Mouse (Mus musculus) frontal cortex, postnatal 25 days (tissue): ENCODE measurements around the gene Itga6.

Experiments used
- DNase-seq, 2 experiments: peaks; one replicate each; pipeline ENCODE4 v3.0.0; 2022; ENCODE audit warnings: low spot score in 2 of 2

Gene Itga6

GRCm38 (mm10) chr2:71801691-71802090, 56.3 kb downstream of the Itga6 start:
- no peak for DNase-seq

DNA sequence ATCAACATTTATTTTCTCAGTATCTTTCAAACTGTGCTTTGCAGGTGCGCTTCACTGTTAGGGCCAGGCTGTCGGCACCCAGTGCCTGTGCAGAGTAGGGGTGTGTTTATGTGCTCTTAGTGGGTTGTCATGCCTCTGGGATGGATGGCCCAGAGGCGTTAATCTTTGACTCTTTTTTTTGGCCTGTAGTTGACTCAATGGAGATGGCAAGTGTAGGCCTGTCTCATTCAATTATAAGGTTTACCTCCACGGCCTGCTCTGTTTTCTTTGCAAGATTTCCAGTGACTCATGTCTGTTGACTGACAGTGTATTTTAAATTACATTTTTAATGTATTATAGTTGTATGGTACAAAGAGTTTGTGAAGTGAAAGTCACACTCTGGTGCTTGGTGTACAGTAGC, 56.7 kb downstream of the Itga6 start:
- DNase-seq, result no peak

- no peak for DNase-seq
Measured at GRCm38 (mm10) chr2:71805120-71805519, 59.7 kb downstream of the Itga6 start.

GRCm38 (mm10) chr2:71805611-71806567, 60.5 kb downstream of the Itga6 start:
- DNase-seq, result no peak

GRCm38 (mm10) chr2:71809289-71809860, 64.0 kb downstream of the Itga6 start:
- no peak for DNase-seq

DNA sequence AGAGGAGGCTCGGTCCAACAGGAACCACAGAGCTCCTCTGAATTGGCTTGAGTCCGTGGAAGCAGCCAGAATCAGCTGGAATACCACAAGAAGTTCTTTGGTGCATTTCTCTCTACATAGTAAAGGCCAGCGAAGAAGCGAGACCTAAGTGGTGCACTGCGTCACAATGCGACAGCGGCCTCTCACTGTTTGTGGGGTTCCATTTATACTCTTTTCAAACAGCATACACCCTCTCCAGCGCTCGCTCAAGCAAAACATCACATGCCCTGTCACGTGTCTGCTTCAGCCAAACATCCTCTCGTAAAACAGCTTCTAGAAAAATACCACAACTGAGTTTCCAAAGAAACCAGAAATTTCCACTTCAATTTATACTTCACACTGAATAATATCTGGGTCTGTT, 64.6 kb downstream of the Itga6 start:
- DNase-seq, result no peak

GRCm38 (mm10) chr2:71810906-71811305, 65.5 kb downstream of the Itga6 start:
- no peak for DNase-seq

DNA sequence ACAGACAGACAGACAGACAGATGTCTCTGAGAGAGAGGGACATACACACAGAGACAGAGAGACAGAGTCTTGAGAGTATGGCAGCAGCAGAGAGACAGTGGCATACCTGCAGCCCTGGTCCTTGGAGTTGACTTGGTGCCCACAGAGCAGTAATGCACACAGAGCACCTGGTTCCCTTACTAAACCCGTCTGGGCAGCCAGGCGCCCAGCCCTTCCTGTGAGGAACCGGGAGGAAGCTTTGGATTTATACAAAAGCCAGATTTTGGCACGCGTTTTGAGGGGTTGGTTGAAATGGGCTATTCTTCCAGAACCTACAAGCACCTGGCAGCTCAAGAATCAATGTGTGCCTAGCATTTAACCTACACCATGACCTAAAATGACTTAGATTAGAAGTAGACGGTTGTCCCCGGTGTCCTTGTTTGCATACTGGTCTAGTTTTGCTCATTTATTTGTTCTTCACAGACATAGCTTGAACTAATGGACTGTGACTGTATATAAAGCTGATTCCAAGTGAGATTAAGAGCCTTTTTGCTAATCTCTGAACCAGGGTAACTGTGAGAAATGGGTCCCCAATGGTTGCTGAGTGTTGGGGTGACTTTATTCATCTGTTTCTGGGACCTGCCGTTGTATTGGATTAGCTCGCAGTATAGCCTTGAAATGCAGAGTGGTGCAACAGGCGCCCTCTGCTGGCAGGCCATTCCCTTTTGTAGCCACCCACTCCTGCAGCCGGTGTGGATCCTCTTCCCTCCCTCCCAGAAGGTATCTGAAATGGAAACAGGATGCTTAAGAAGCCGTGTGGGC, 67.0 kb downstream of the Itga6 start:
- DNase-seq, result peak; percentile 89 to 95

DNA sequence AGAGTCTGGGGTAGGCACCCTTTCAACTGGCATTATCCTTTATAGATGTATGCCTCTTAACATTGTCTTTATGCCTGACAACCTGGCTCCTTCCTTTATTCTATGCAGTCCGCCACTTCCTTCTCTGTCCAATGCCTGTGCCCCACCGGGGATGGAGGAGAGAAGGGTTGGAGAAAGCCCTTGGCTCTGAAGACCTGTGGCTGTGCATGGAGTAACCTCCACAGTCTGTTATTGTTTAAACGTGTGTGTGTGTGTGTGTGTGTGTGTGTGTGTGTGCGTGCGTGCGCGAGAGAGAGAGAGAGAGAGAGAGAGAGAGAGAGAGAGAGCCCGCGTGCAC, 67.6 kb downstream of the Itga6 start:
- DNase-seq, result no peak

DNA sequence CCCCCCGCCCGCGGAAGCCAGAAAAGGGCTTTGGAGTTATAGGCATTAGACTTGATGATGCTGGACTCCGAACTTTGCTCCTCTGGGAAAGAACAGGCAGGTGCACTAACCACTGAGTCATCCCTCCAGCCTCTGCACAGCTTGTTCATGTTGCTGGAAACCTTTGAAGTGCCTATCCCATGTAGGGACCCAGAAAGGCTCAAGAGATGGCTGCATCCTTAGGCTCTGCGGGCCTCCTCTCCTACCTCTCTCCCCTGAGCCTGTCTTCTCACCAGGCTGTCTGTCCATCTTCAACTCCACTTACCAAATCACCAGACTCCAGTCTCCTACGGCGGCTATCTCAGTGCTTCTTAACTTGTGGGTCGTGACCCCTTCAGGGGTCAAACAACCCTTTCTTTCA, 68.0 kb downstream of the Itga6 start:
- no peak for DNase-seq

DNA sequence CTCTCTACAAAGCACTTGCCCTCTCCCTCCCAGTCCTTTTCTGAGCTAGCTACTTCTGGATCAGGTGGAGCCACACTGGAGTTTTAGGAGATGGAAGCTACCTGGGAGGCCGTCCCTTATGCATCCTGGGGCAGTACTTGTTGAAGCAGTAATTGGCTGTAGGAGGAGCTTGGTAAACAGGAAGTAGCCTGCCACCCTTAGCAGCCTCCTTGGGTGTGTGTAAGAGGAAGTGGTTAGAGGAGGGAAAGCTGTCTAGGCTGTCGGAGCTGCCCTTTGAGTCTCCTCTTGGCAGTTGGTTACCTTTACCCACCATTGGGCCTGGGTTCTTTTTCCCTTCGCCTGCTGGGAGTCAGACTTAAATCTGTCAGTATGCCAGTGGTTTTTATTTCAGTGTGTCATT, 68.6 kb downstream of the Itga6 start:
- DNase-seq, result no peak

DNA sequence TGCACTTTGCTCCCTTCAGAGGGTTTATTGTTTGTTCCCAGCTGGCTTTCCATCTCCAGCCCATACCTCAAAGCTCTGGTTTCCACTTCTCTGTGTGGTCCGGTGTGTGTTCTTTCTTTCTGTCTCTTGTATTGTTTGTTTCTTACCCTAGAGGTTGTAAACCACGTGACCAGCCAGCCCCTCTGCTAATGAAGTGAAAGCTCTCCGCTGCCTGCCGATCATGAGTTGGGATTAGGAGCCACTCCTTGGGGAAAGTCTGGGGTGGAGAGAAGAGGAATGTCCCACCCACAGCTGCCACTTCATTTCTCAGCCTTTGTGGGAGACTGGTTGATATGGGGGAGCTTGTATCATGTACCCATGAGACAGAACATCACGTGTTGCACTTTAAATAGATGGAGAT, 69.9 kb downstream of the Itga6 start:
- DNase-seq, result no peak

DNA sequence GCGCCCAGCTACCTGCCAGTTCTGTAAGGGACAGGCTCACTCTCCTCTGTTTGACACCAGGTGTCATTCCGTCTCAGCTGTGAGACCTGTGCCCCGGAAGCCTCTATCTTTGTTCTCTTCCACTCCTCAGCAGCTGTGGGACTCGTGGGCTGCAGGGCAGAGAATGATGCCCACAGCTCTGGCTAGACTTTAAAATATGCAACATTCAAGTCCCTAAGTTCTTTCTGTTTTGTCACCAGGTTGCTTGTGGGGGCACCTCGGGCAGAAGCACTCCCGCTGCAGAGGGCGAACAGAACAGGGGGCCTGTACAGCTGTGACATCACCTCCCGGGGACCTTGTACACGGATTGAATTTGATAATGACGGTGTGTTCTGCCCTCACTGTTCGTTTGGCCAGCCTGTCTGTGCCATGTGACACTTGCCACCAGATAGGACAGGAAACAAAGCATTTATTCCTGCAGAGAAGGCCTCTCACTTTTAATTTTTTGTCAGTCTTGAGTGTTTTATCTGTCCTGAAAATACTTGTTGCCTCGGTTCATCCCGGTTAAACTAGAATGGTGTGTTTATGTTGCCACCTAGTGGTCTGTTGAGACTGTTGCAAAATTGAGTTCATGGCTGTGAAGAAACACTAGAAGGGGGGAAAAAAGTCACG, 71.1 kb downstream of the Itga6 start:
- no peak for DNase-seq

DNA sequence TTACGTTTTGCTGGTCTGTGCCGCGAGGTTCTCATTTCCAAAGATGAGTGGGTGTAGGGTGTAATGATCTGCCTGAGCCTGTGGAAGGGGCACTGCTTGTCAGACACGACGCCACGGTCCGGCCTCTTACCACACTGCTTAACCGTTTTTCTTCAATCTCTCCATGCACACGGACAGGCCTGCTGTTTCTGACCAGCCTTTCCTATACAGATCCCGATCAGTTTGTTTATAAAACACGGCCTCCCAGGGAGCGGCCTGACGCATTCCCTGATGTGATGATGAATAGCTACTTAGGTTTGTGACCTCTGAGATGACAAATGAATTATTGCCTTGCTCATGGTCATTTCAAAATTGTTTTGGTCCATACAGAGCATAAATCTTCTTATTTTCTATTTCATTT, 78.7 kb downstream of the Itga6 start:
- DNase-seq, result no peak

GRCm38 (mm10) chr2:71827711-71828110, 82.3 kb downstream of the Itga6 start:
- no peak for DNase-seq

DNA sequence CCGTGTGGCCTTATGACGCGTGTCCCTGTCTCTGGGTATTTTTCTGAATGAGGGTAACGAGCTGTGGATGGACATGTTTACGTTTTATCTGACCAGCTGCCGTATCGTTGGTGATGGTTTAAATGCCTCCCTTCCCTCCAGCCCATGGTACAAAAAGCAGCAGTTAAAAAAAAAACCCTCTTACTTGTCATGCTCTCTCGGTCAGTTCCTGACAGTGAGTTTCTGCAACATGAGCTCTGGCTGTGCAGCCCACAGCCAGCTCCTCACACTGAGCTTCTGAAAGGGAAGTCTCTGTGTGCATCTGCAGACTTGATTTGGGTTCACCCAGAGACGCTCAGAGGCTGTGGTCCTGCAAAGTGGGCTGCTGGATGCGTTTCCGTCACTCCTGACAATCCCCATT, 83.5 kb downstream of the Itga6 start:
- no peak for DNase-seq

GRCm38 (mm10) chr2:71833626-71834025, 88.2 kb downstream of the Itga6 start:
- DNase-seq, result no peak

DNA sequence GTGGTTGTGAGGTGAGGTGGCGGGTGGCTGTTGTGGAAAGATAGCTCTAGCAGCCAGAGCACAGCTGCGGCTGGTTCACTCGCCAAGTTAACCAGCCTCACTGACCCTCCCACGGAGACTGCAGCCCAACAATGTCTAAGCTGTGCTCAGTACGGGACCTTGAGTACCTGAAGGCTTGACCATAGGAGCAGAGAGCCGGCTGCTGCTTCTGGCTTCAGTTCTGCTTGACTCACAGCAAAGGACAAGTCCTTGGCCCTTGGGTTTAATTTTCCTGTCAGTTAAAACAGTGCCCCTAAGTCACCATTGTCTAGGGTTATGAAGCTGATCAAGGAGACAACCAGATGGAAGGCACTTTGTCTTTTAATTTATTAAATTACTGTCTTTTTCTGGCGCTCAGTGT, 89.0 kb downstream of the Itga6 start:
- DNase-seq, result no peak

DNA sequence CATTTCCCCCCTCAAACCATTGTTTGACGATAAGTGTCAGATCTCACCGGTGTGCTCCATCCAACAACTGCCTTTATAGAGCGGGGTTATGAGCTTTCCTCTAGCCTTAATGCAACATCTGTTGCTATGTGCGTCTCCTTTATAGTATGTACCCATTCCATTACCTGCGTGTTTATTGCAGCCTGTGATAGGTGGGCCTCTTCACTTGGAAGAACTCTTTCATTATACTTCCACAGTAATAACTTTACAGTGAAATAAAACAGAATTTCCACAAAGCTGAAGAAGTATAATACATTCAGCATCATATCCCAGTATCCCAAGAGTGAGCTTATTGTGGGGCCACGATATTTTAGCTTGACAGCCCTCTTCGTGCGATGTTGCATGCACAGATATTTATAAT, 90.1 kb downstream of the Itga6 start:
- DNase-seq, result no peak

- DNase-seq, result no peak
Measured at GRCm38 (mm10) chr2:71836232-71836631, 90.8 kb downstream of the Itga6 start.

DNA sequence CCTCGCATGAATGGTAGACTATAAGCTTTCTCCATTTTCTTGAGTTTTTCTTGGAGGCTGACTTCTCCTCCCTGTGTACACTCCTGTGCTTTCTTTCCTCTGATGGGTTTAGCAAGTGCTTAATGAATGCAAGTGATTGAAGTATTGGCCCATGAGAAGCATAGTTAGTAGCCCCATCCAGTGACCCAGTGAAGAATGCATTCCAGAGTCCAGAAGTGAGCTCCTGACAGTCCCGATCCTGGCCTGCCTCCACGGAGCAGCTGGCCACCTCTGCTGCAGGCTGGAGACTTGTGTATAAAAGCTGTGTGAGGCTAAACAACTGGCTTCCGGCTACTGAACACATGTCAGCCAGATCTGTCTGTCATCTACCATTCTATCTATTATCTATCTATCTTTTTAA, 91.8 kb downstream of the Itga6 start:
- DNase-seq, result no peak

DNA sequence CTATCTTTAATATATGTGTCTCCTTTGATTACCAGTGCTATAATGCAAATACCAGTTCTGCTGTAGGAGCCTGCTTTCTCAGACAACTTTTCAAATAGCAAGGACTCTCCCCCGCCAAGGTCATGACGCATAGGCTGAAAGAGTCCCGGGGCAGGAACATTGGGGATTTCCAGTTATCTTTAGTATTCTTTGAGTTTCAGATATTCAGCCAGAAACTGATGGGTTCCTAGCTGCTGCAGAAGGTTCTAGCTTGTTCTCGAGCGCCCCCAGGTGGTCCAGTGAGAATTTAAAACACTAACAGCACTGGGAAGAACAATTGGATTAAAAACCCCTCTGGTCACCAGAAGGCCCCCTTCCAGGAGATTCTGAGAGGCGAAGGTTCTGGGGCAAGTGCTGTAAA, 92.4 kb downstream of the Itga6 start:
- DNase-seq, result peak; percentile 56 to 60
